Mouse (Mus musculus) adrenal gland, postnatal 25 days (tissue): Measurements from ENCODE around the gene Usp7. TPM values are rescaled to one million over a fixed set of nuclear protein-coding genes. Genes with fewer than 3 reads are reported as not detected.

Experiments
- DNase-seq: peaks from one replicate; pipeline ENCODE4 v3.0.0; 2021; ENCODE audit warnings: mixed read lengths
- total RNA-seq: library from RNA; stranded (reverse); gene quantifications from 2 replicates; pipeline ENCODE4 v1.2.3, GENCODE M21; 2021

The Usp7 gene
- total RNA-seq, 1 experiment from 2014 or later = 112 TPM

GRCm38 (mm10) chr16:8672811-8673210 is 119.3 kb downstream of the Usp7 start:
- no peak for DNase-seq

- DNase-seq = no peak
Measured at GRCm38 (mm10) chr16:8672350-8672687, 119.8 kb downstream of the Usp7 start.

- DNase-seq = peak; percentile 97
Measured at GRCm38 (mm10) chr16:8671551-8672349, 120.4 kb downstream of the Usp7 start, which contains the start of gene Carhsp1. Carhsp1 (minus strand) TSS chr16:8672155.

- no peak for DNase-seq
Measured at GRCm38 (mm10) chr16:8670041-8671035, 121.8 kb downstream of the Usp7 start.

- no peak for DNase-seq
Measured at GRCm38 (mm10) chr16:8669432-8669831, 122.7 kb downstream of the Usp7 start.

GRCm38 (mm10) chr16:8668386-8668785 is 123.7 kb downstream of the Usp7 start:
- no peak for DNase-seq

GRCm38 (mm10) chr16:8667814-8668213 is 124.3 kb downstream of the Usp7 start:
- DNase-seq = no peak

- no peak for DNase-seq
Measured at GRCm38 (mm10) chr16:8667261-8667660, 124.8 kb downstream of the Usp7 start.

GRCm38 (mm10) chr16:8666452-8666851 is 125.7 kb downstream of the Usp7 start:
- DNase-seq = peak; percentile 47

- no peak for DNase-seq
Measured at GRCm38 (mm10) chr16:8665367-8665766, 126.7 kb downstream of the Usp7 start.

- no peak for DNase-seq
Measured at GRCm38 (mm10) chr16:8663606-8664539, 128.2 kb downstream of the Usp7 start.

- DNase-seq = no peak
Measured at GRCm38 (mm10) chr16:8663022-8663421, 129.1 kb downstream of the Usp7 start.

- DNase-seq = peak; percentile 57
Measured at GRCm38 (mm10) chr16:8658764-8659163, 133.3 kb downstream of the Usp7 start.

GRCm38 (mm10) chr16:8658349-8658748 is 133.8 kb downstream of the Usp7 start:
- DNase-seq = no peak

- no peak for DNase-seq
Measured at GRCm38 (mm10) chr16:8656256-8656655, 135.9 kb downstream of the Usp7 start.

GRCm38 (mm10) chr16:8655599-8655998 is 136.5 kb downstream of the Usp7 start:
- no peak for DNase-seq

GRCm38 (mm10) chr16:8655108-8655507 is 137.0 kb downstream of the Usp7 start:
- DNase-seq = no peak

- no peak for DNase-seq
Measured at GRCm38 (mm10) chr16:8650007-8650406, 142.1 kb downstream of the Usp7 start.

GRCm38 (mm10) chr16:8645546-8645945 is 146.6 kb downstream of the Usp7 start:
- DNase-seq = no peak

GRCm38 (mm10) chr16:8643855-8644254 is 148.3 kb downstream of the Usp7 start:
- no peak for DNase-seq
